Mouse (Mus musculus) liver, embryonic 13.5 days (tissue): ENCODE results near the gene Srebf2. TPM values are rescaled to one million over a fixed set of nuclear protein-coding genes. Genes with fewer than 3 reads are reported as not detected.

ENCODE experiments used
- ATAC-seq: fragments of 200-750 bp; cut with Nextera tagmentation; 2 replicates; pipeline ENCODE4 v1.8.0; 2017; ENCODE audit warnings: low read depth, mild to moderate bottlenecking, moderate number of reproducible peaks, moderate library complexity
- DNase-seq: peaks from one replicate; pipeline ENCODE4 v3.0.0; 2022
- H3K27ac ChIP-seq: fragments of 300-500 bp; sonication (generic); 2 replicates; pipeline ENCODE4 v1.5.1; 2015; ENCODE audit warnings: moderate library complexity, mild to moderate bottlenecking, inconsistent platforms
- H3K27me3 ChIP-seq: fragments of 300-500 bp; sonication (generic); 2 replicates; pipeline ENCODE4 v1.6.1; 2015; ENCODE audit warnings: mild to moderate bottlenecking, inconsistent platforms
- H3K36me3 ChIP-seq: fragments of 300-500 bp; sonication (generic); 2 replicates; pipeline ENCODE4 v1.6.1; 2015; ENCODE audit warnings: mild to moderate bottlenecking, inconsistent platforms
- H3K4me1 ChIP-seq: fragments of 300-500 bp; sonication (generic); replicated peaks from 2 replicates; pipeline ENCODE4 v1.6.1; 2015; ENCODE audit warnings: inconsistent platforms
- H3K4me2 ChIP-seq: fragments of 300-500 bp; sonication (generic); 2 replicates; pipeline ENCODE4 v1.6.1; 2015; ENCODE audit warnings: inconsistent platforms, mild to moderate bottlenecking, moderate library complexity
- H3K4me3 ChIP-seq: fragments of 300-500 bp; sonication (generic); replicated peaks from 2 replicates; pipeline ENCODE4 v1.5.1; 2015; ENCODE audit warnings: mild to moderate bottlenecking, inconsistent platforms
- H3K9ac ChIP-seq: fragments of 300-500 bp; sonication (generic); 2 replicates; pipeline ENCODE4 v1.6.1; 2015; ENCODE audit warnings: mild to moderate bottlenecking, inconsistent platforms
- H3K9me3 ChIP-seq: fragments of 300-500 bp; sonication (generic); replicated peaks from 2 replicates; pipeline ENCODE4 v1.6.1; 2016; ENCODE audit warnings: inconsistent platforms
- WGBS: fragments of 180-500 bp; shearing (Covaris S2); methylation state at CpG from one replicate; pipeline ENCODE4 v1.1.7; 2015; ENCODE audit not compliant: insufficient replicate concordance; 5-methylcytosine and 5-hydroxymethylcytosine counted together
- polyA plus RNA-seq: library from polyadenylated mRNA; unstranded; fragments of >200 nt; fragmentation: Nextera tagmentation; extraction: Ambion mirVana; gene quantifications from 2 replicates; pipeline ENCODE4 v1.2.1, GENCODE M21; 2015

Srebf2 gene
- polyA plus RNA-seq, 1 experiment from 2014 or later = 64.2 TPM

DNA sequence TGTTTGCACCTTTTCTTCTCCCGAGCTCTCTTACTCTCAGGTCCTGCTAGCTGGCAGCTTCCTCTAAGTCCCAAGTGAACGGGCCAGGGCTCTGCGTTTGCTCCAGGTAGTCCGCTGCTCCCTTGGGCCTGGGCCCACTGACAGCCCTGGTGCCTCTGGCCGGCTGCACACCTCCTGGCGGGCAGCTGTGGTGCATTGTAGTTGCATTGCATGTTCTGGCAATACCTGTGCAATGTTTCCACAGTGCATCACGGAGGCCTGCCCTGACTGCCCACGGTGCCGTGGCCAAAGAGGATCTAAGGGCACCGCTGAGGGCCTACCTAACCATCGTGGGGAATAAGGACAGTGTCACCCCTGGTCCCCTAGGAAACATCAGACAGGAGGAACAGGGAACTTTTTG, 51.0 kb downstream of the Srebf2 start:
- H3K27ac ChIP-seq = peak overlapping the region; percentile 47; the same call in 1 of the 2 replicates
- ATAC-seq (no peak), DNase-seq (no peak)
- no peak overlapping the region for H3K9ac ChIP-seq
- H3K27me3 ChIP-seq = no peaks in the 10 kb centered on the region
- no peak overlapping the region for H3K4me3 ChIP-seq
- H3K4me2 ChIP-seq = no peak overlapping the region
- 0 out of 2 replicates have a peak, but pooled peaks cover 5% of the 10 kb centered on the region for H3K4me1 ChIP-seq
- peaks cover 99% of the 10 kb centered on the region for H3K36me3 ChIP-seq
- 65% methylated on average over 11 of the region's 11 CpGs for WGBS
- H3K9me3 ChIP-seq = no peaks in the 10 kb centered on the region

- Histone ChIP-seq H3K27ac (no peak overlapping the region; the same call in 1 of the 2 replicates), H3K9ac (no peak overlapping the region), H3K9me3 (no peaks in the 10 kb centered on the region), H3K36me3 (peaks cover 99% of the 10 kb centered on the region), H3K27me3 (no peaks in the 10 kb centered on the region), H3K4me3 (no peak overlapping the region), H3K4me2 (no peak overlapping the region), H3K4me1 (0 out of 2 replicates have a peak, but pooled peaks cover 5% of the 10 kb centered on the region)
- WGBS = 59% methylated on average over 7 of the region's 7 CpGs
- no peak for DNase-seq
- ATAC-seq = no peak
These were observed 51.4 kb downstream of the Srebf2 start for GRCm38 (mm10) chr15:82198342-82198741.

DNA sequence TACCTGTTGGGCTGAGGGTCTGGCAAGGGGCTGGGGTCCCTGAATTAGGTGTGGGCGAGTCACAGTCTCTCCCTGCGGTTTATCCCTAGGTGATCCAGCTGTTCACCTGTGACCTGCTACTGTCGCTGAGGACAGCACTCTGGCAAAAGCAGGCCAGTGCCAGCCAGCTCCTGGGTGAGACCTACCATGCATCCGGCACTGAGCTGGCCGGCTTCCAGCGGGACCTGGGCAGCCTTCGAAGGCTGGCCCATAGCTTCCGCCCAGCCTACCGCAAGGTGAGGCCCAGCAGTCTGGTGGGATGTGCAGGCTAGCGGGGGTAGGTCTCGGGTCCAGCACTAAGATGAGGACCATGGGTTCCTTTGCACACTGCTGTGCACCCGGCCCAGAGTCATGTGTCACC, 52.6 kb downstream of the Srebf2 start:
- H3K27ac ChIP-seq = no peak overlapping the region
- H3K4me3 ChIP-seq = no peak overlapping the region
- no peak overlapping the region for H3K4me2 ChIP-seq
- DNase-seq = no peak
- peak; percentile 16; the same call in 1 of the 2 replicates for ATAC-seq
- no peak overlapping the region for H3K9ac ChIP-seq
- 0 out of 2 replicates have a peak, but pooled peaks cover 5% of the 10 kb centered on the region for H3K4me1 ChIP-seq
- H3K36me3 ChIP-seq = peaks cover 98% of the 10 kb centered on the region
- H3K27me3 ChIP-seq = no peaks in the 10 kb centered on the region
- H3K9me3 ChIP-seq = no peaks in the 10 kb centered on the region
- 89% methylated on average over 12 of the region's 12 CpGs for WGBS

DNA sequence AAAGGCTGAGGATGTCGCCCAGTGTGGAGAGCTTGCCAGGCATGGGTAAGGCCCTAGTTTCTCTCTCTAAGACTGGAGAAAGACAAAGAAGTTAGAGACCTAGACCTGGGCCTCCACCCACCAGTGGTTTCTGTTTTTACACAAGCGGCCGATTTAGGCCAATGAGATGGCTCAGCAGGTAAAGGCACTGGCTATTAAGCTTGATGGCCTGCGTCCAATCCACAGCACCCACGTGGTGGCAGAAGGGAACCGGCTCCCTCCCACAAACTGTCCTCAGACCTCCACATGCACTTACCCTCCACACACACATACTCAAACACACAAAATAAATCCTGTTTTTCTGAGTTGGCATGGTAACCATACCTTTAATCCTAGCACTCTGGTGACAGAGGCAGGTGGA, 55.1 kb downstream of the Srebf2 start:
- H3K9me3 ChIP-seq = no peaks in the 10 kb centered on the region
- H3K27me3 ChIP-seq = peaks cover 17% of the 10 kb centered on the region
- peaks cover 15% of the 10 kb centered on the region for H3K4me1 ChIP-seq
- WGBS = 86% methylated on average over 6 of the region's 6 CpGs
- H3K9ac ChIP-seq = no peak overlapping the region
- H3K4me3 ChIP-seq = no peak overlapping the region
- no peak for ATAC-seq
- no peak overlapping the region for H3K4me2 ChIP-seq
- peaks cover 89% of the 10 kb centered on the region for H3K36me3 ChIP-seq
- no peak overlapping the region for H3K27ac ChIP-seq
- no peak for DNase-seq

DNA sequence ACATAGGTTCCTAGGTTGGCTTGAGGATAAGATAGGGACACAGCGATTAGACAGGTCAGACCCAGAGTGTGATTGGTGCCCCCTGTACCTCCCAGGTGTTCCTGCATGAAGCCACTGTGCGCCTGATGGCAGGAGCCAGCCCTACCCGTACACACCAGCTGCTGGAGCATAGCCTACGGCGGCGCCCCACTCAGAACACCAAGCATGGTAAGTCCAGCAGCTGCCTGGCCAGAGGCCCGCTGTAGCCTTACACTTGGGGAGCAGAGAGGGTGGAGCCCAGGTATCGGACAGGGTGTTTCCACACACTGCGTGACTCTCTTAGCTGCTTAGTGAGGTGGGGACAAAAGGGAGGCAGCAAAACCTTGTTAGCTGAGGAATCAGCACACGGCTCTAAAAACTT, 56.1 kb downstream of the Srebf2 start:
- ATAC-seq = no peak
- Histone ChIP-seq H3K9me3 (no peaks in the 10 kb centered on the region), H3K36me3 (peaks cover 79% of the 10 kb centered on the region)

DNA sequence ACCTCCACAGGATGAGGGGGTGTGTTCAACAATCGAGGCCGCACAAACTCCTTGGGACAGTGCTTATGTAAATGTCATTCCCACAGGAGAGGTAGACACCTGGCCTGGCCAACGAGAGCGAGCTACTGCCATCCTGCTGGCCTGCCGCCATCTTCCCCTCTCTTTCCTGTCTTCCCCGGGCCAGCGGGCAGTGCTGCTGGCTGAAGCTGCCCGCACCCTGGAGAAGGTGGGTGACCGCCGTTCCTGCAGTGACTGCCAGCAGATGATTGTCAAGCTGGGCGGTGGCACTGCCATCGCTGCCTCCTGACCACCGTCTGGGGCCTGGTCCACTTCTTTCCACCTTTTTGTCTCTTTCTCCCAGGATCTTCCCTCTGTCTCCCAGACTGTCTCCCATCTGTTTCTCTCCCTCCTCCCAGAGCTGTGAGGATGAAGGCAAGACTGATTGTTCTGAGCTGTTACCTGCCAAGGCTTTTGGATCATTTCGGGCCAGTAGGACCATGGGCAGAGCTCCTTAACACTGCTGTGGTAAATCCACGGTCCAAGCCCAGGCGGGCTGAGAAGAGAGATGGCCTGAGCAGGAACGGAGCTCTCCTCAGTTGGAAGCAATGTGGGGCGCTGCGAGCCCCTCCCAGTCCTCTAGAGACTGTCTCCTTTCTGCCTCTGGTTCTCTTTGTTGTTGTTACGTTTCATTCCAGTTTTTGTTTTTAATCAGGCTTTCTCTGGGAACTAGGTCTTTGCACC, 56.8 kb downstream of the Srebf2 start:
- ATAC-seq (no peak), DNase-seq (no peak)
- peaks cover 34% of the 10 kb centered on the region for H3K27me3 ChIP-seq
- H3K27ac ChIP-seq = no peak overlapping the region
- WGBS = 91% methylated on average over 20 of the region's 20 CpGs
- no peak overlapping the region for H3K9ac ChIP-seq
- no peak overlapping the region for H3K4me3 ChIP-seq
- H3K4me2 ChIP-seq = no peak overlapping the region
- peaks cover 72% of the 10 kb centered on the region for H3K36me3 ChIP-seq
- no peaks in the 10 kb centered on the region for H3K9me3 ChIP-seq
- peaks cover 13% of the 10 kb centered on the region for H3K4me1 ChIP-seq

More for the DNA sequence above, 56.1 kb downstream of the Srebf2 start:
- Histone ChIP-seq H3K27me3 (peaks cover 27% of the 10 kb centered on the region), H3K4me2 (no peak overlapping the region), H3K4me3 (no peak overlapping the region), H3K4me1 (peaks cover 16% of the 10 kb centered on the region), H3K9ac (no peak overlapping the region), H3K27ac (no peak overlapping the region)
- 93% methylated on average over 10 of the region's 10 CpGs for WGBS
- DNase-seq = no peak

DNA sequence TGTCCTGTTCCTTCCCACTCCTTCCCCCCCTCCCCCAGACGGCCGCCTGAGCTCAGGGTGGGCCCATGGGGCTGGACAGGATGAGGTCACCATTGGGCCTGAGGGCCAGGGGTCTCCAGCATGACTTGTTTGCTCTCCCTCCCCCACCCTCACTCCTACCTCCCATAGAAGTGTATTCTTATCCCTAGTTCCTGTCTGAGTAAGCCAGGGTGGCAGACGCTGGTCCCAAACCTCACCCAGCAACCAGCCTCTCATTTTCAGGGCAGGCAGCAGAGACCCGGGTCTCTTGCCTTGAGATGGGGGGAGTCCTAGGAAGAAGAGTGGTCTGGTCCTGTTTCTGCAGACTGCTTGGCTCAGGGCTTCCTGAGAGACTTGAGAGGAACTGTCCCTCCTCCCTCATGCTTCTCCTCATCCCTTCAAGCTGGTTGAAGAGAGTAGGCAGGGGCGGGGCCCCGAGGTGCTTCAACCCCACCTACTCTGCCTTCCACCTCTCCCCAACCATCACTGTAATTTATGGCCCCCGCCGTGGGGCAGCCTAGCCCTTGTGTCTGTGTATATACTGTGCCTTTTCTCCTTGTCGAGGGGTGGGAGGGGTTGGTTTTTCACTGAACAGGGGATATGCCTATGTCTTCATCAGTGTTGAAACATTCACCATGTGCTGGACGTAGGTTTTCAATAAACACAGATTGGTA, 57.8 kb downstream of the Srebf2 start:
- H3K9me3 ChIP-seq = no peaks in the 10 kb centered on the region
- H3K27ac ChIP-seq = no peak overlapping the region
- H3K4me3 ChIP-seq = no peak overlapping the region
- H3K27me3 ChIP-seq = peaks cover 45% of the 10 kb centered on the region
- no peak overlapping the region for H3K9ac ChIP-seq
- H3K4me1 ChIP-seq = peaks cover 12% of the 10 kb centered on the region
- no peak for DNase-seq
- 66% methylated on average over 10 of the region's 10 CpGs for WGBS
- H3K4me2 ChIP-seq = no peak overlapping the region
- peaks cover 62% of the 10 kb centered on the region for H3K36me3 ChIP-seq
- ATAC-seq = no peak

DNA sequence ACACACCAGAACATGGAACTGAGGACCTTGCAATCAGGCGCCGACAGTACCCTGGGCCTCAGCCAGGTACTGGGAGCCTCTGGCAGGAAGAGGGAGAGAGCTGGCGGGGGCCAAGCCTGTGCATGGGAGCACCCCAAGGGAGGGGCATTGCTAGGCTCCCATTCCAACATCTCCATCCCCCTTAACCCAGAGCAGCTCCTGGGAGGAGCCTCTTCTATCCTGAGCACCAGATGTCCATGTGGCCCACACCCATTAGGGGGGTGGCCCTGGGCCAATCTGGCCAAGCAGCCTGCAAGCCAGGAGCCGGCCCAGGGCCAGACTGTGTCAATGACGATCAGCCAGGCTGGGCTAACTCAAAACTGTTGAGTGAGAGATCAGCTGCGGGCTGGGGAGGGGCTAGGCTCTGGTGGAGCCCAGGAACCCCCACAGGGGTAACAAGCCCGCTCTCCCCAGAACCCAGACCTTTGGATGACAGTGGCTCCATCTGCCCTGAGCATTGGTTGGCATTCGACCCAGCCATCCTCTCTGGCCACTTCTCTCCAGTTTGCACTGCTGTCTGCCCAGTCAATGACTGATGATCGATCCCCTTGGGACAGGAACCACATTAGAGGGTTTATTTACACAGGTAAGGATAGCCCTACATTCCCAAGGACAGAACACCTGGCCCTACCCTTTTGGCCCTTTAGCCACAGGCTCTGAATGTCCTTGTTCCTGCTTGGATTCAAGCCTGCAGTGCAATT, 59.6 kb downstream of the Srebf2 start:
- WGBS = 69% methylated on average over 9 of the region's 9 CpGs
- no peaks in the 10 kb centered on the region for H3K9me3 ChIP-seq
- peaks cover 13% of the 10 kb centered on the region for H3K4me1 ChIP-seq
- H3K36me3 ChIP-seq = peaks cover 46% of the 10 kb centered on the region
- H3K27ac ChIP-seq = no peak overlapping the region
- no peak overlapping the region for H3K4me3 ChIP-seq
- ATAC-seq = peak; percentile 40
- peaks cover 62% of the 10 kb centered on the region for H3K27me3 ChIP-seq
- no peak for DNase-seq
- no peak overlapping the region for H3K4me2 ChIP-seq
- no peak overlapping the region for H3K9ac ChIP-seq

- no peaks in the 10 kb centered on the region for H3K9me3 ChIP-seq
- H3K9ac ChIP-seq = no peak overlapping the region
- 41% methylated on average over 34 of the region's 34 CpGs for WGBS
- peaks cover 67% of the 10 kb centered on the region for H3K27me3 ChIP-seq
- ATAC-seq (no peak), DNase-seq (no peak)
- H3K4me3 ChIP-seq = no peak overlapping the region
- peaks cover 41% of the 10 kb centered on the region for H3K36me3 ChIP-seq
- H3K27ac ChIP-seq = no peak overlapping the region
- peaks cover 18% of the 10 kb centered on the region for H3K4me1 ChIP-seq
- no peak overlapping the region for H3K4me2 ChIP-seq
These were observed 60.1 kb downstream of the Srebf2 start for GRCm38 (mm10) chr15:82207105-82207459.

DNA sequence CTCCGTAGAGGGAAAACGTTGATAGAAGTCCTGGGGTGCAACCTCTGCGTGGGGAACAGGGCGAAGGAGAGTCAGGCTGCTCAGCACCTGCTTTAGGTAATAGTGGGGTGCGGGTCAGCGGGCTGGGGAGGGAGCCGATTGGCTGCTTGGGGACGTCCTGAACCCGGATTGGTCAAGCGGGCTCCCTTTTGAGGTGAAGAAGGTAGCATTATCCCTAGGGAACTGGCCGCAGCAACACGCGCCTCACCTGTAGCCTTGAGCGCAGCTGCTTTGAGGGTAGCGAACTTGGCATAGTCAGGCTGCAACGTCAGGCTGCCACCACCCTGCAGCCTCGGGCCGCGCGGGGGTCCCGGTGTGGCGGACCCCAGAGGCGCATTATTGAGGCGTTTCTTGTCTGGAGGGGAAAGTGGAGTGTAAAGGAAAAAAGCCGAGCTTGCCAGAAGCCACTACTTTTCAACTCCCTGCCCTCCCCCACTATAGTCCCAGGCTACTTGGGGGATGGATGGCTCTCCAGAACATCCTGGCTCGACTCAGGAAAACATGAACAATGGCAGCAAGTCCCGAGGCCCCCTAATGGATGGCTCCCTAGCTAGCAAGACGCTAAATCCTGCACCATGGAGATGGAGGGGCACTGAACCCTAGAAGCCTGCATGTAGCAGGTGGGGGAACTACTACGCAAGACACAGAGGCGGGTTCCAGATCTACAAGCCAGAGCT, 60.7 kb downstream of the Srebf2 start:
- no peaks in the 10 kb centered on the region for H3K9me3 ChIP-seq
- no peak overlapping the region for H3K4me3 ChIP-seq
- no peak overlapping the region for H3K9ac ChIP-seq
- H3K4me2 ChIP-seq = no peak overlapping the region
- ATAC-seq = no peak
- WGBS = 45% methylated on average over 30 of the region's 30 CpGs
- H3K27me3 ChIP-seq = peaks cover 73% of the 10 kb centered on the region
- H3K27ac ChIP-seq = no peak overlapping the region
- peaks cover 24% of the 10 kb centered on the region for H3K4me1 ChIP-seq
- peaks cover 35% of the 10 kb centered on the region for H3K36me3 ChIP-seq
- no peak for DNase-seq

- DNase-seq (no peak), ATAC-seq (no peak)
- H3K4me3 ChIP-seq = no peak overlapping the region
- H3K36me3 ChIP-seq = peaks cover 29% of the 10 kb centered on the region
- 75% methylated on average over 8 of the region's 8 CpGs for WGBS
- peaks cover 79% of the 10 kb centered on the region for H3K27me3 ChIP-seq
- no peak overlapping the region for H3K4me2 ChIP-seq
- no peaks in the 10 kb centered on the region for H3K9me3 ChIP-seq
- no peak overlapping the region for H3K9ac ChIP-seq
- H3K27ac ChIP-seq = no peak overlapping the region
- H3K4me1 ChIP-seq = peaks cover 25% of the 10 kb centered on the region
These were observed 61.3 kb downstream of the Srebf2 start for GRCm38 (mm10) chr15:82208307-82208706.
